Mouse (Mus musculus): ENCODE measurements at regions not wholly inside any gene's neighbourhood (a gene's known extent, or its start where the extent isn't known, plus 50 kb on each side); places are given as distances from the start of the nearest gene placed in this dataset.

DNA sequence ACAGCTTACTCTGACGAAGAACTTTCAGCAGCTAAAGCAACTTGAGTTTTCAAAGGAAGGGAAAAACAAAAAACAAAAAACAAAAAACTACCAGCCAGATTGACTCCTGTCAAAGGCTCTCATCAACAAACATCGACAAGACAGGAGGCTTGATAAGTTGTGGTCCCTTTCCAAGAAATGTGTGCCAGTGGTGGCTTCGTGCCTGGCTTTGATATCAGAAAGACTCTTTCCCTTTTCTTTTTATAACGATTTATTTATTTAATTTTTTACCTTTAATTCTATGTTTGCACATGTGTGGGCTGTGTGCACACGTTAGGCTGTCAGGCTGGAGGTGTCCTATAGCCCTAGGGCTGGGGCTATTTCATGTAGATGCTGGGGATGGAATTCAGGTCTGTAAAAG lies 60.4 kb downstream of the Dact1 start:
- in situ Hi-C loops (cut with MboI; ENCODE audit: low sequenced_read_pairs), result no loop called here

DNA sequence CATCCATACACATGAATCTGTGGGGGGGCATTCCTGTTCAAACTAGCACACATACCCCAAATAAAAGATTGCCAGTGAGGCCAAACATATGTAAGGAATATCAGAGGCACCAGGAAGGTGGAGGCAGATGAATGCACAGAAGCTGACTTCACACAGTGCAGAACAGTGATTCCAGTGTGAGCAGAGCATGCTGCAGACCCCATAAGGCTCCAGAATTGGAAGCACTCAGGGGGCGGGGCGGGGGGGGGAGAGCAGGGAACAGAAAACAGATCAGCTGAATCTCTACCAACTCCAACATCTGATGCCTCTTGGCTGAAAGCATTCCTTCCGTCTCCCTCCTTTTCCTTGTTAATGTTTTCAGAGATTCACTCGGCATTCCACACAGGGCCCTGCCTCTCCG lies 62.3 kb downstream of the Dact1 start:
- in situ Hi-C loops (cut with MboI; ENCODE audit: low sequenced_read_pairs), result no loop called here

- in situ Hi-C loops (cut with MboI; ENCODE audit: low sequenced_read_pairs), result no loop called here
Observed at GRCm38 (mm10) chr12:71373633-71374032, 63.9 kb downstream of the Dact1 start.

GRCm38 (mm10) chr12:71376446-71376845 lies 66.8 kb downstream of the Dact1 start:
- in situ Hi-C loops (cut with MboI; ENCODE audit: low sequenced_read_pairs), result no loop called here

GRCm38 (mm10) chr12:71376966-71377365 lies 67.3 kb downstream of the Dact1 start:
- in situ Hi-C loops (cut with MboI; ENCODE audit: low sequenced_read_pairs), result no loop called here

GRCm38 (mm10) chr12:71379626-71380423 lies 70.1 kb downstream of the Dact1 start:
- in situ Hi-C loops (cut with MboI; ENCODE audit: low sequenced_read_pairs), result no loop called here

GRCm38 (mm10) chr12:71380424-71380761 lies 70.7 kb downstream of the Dact1 start:
- in situ Hi-C loops (cut with MboI; ENCODE audit: low sequenced_read_pairs), result no loop called here

DNA sequence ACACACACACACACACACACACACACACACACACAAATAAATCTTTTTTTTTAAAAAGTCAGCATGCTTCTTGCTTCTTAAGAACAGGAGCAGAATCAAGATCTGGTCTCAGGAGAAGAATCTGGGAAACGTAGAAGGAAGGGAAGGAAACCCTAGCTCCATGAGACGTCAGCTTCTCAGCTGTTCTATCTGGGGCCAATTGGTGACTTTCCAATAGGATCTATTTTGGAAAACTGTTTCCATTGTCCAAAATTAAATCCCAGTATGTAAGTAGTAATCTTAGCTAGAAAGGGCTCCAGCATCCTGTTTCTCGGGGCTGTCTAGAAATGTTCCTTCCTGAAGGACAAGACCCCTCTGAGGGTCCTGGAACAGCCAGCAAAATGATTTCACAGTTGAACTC lies 76.6 kb downstream of the Dact1 start:
- in situ Hi-C loops (cut with MboI; ENCODE audit: low sequenced_read_pairs), result no loop called here

- in situ Hi-C loops (cut with MboI; ENCODE audit: low sequenced_read_pairs), result no loop called here
Observed at GRCm38 (mm10) chr12:71391481-71391880, 81.8 kb downstream of the Dact1 start.

GRCm38 (mm10) chr12:71393752-71394151 lies 84.1 kb downstream of the Dact1 start:
- in situ Hi-C loops (cut with MboI; ENCODE audit: low sequenced_read_pairs), result no loop called here

- in situ Hi-C loops (cut with MboI; ENCODE audit: low sequenced_read_pairs), result no loop called here
Observed at GRCm38 (mm10) chr12:71397456-71397855, 87.8 kb downstream of the Dact1 start.

DNA sequence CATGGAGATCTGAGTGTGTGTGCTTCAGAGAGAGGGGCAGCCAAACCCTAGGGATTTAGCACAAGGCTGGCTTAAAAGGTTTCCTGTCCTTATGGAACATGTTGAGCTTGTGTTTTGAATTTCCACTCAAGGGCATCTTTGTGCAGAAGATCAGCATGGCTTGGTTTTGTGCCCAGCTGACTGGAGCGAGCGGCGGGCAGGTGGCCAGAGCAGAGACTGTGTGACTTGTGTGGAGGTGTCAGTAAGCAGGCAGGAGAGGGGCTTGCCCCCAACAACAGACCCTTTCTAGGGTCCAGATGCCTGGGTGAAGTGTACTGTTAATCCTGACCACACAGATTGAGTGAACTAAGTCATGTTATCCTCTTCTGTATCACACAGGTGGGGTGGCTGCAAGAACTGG lies 89.0 kb downstream of the Dact1 start:
- in situ Hi-C loops (cut with MboI; ENCODE audit: low sequenced_read_pairs), result no loop called here

DNA sequence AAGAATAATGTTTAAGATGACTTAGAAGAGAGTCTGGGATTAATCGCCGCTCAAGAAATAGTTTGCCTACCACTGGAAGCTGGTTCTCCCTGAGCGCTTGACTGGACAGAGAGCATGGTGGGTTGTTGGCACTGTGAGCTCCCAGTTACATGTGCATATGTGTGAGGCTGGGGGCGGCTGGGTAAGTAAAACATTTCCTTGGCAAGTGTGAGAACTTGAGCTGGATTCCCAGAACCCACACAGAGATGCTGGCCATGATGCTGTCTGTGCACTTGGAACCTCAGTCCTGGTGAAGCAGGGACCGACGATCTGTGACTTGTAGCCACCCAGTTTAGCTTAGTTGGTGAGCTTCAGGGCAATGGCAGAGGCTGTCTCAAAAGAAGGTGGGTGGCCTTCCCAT lies 90.5 kb downstream of the Dact1 start:
- in situ Hi-C loops (cut with MboI; ENCODE audit: low sequenced_read_pairs), result no loop called here

DNA sequence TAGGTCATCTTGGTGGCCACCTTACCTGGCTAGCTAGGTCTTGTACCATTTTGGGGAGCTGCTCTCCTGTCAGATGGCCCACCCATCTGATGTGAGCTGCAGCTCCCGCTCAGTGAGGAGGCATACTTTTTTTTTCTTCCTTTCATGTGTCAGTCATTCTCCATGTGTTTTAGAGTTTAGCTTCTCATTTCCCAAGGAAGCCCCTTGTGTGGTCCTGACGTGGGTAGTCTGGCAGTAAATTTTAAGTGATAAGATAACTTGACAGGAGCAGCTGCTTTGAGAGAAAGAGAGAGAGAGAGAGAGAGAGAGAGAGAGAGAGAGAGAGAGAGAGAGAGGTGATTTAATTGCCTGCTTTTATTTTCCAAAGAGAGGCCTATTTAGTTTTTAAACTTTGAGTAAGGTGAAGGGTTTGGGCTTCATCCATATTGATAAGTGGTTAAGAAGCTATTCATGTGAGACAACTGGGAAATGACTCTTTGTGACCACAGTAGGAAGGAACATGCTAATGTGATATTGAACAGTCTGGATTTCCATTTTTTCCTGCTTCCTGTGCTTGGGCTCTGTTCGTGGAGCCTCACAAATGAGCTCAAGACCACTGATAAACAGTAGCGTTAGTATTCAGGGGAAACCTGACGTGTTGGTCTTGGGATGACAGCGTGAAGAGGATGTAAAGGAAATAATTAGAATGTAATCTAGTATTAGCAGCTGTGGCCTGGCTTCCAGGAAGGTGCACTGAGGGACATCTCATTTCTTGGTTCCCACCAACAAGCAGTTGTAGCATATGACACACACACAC lies 92.1 kb downstream of the Dact1 start:
- in situ Hi-C loops (cut with MboI; ENCODE audit: low sequenced_read_pairs), result no loop called here

- in situ Hi-C loops (cut with MboI; ENCODE audit: low sequenced_read_pairs), result no loop called here
Observed at GRCm38 (mm10) chr12:71407294-71407693, 97.6 kb downstream of the Dact1 start.

- in situ Hi-C loops (cut with MboI; ENCODE audit: low sequenced_read_pairs), result no loop called here
Observed at GRCm38 (mm10) chr12:71408396-71409050, 98.8 kb downstream of the Dact1 start.

DNA sequence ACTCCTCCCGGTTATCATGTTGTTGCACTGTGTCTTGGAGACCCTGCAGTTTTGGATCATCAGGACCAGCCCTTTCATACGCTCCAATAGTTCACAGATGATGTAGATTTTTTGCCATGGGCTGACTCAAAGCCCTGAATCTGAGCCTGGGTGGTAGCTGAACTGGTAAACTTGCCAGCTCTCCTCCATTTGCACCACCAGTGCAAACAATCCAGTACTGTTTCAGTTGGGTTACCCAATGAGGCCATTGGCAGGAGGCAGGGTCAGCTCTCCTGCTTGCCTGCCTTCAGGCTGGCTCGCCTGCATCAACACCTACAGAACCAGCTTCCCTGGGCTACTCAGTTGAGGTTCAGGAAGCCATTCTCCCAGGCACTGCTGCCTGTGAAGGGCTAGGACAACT lies 102.6 kb downstream of the Dact1 start:
- in situ Hi-C loops (cut with MboI; ENCODE audit: low sequenced_read_pairs), result no loop called here

- in situ Hi-C loops (cut with MboI; ENCODE audit: low sequenced_read_pairs), result no loop called here
Observed at GRCm38 (mm10) chr12:71416968-71417367, 107.3 kb downstream of the Dact1 start.

DNA sequence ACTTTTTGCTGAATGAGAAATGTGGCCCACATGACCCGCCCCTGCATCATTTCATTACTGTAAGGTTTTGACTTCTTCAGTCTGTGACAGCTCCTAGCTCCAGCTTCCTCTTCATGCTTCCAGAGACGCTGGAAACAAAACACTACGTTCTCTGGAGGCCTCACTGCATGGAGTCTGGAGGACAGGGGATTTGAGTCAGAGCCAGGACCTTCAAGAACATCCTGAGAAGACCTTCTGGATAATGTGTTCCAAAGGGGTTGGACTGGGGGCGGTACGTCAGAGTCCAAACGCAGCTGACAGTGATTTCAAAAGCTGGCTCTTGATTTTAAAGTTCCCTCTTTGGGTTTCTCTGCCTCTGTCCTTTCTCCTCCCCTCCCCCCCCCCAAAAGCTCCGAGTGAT lies 108.5 kb downstream of the Dact1 start:
- in situ Hi-C loops (cut with MboI; ENCODE audit: low sequenced_read_pairs), result no loop called here

DNA sequence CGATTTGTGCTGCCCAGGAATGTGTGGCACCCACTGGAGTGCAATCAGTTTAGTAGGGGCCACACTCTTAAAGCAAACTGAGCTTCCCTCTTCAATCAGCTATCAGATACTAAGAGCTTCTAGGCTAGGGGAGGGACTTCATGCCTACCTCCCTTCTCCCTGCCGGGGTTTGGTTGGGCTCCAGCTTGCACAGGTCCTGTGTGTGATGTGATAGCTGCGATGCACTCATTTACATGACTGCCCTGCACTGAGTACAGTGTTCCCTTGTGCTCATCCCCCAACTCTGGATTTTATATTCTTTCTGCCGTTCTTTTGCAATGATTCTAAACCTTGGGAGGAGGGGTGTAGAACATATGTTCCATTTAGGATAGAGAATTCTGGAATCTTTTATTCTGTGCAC lies 109.5 kb downstream of the Dact1 start:
- in situ Hi-C loops (cut with MboI; ENCODE audit: low sequenced_read_pairs), result no loop called here

GRCm38 (mm10) chr12:71426023-71426719 lies 116.5 kb downstream of the Dact1 start:
- in situ Hi-C loops (cut with MboI; ENCODE audit: low sequenced_read_pairs), result no loop called here
